Mouse (Mus musculus): ENCODE measurements around the gene Atp2b1. TPM values are rescaled to one million over a fixed set of nuclear protein-coding genes. Genes with fewer than 3 reads are reported as not detected.

Atp2b1 gene
- polyA plus RNA-seq, 1 experiment from 2014 or later: 101 TPM

Other genes with a start within 250 kb of the Atp2b1 start
- 11.2 and 12.0 TPM in 2 replicates for gene Poc1b, start 192.6 kb downstream of the Atp2b1 start, polyA plus RNA-seq (2016; fragmentation: Nextera tagmentation; extraction: Ambion mirVana)
- gene Galnt4, start 193.8 kb downstream of the Atp2b1 start, polyA plus RNA-seq (2016; fragmentation: Nextera tagmentation; extraction: Ambion mirVana): 8.4 and 8.6 TPM in 2 replicates
- not detected in 2 replicates for gene Phxr2, start 211.9 kb downstream of the Atp2b1 start, polyA plus RNA-seq (2016; fragmentation: Nextera tagmentation; extraction: Ambion mirVana)